Mouse (Mus musculus) MEL (cell line): ENCODE measurements around the gene Htra2. TPM values are rescaled to one million over a fixed set of nuclear protein-coding genes. Genes with fewer than 3 reads are reported as not detected.

ENCODE experiments used
- DNase-seq: peaks from one replicate; pipeline ENCODE4 v3.0.0; 2011; ENCODE audit warnings: low read depth, low spot score
- H3K27ac ChIP-seq: 2 replicates; pipeline ENCODE4 v1.5.1; 2012; ENCODE audit warnings: low read depth, mild to moderate bottlenecking, control low read depth, low read length, moderate library complexity; ENCODE audit not compliant: control insufficient read depth
- H3K27me3 ChIP-seq, 2 experiments: fragments of 150-350 bp in 1 of 2; sonication (generic) in 1 of 2; 2 replicates each; pipeline ENCODE4 v1.6.1; 2012; ENCODE audit warnings: low read length in 2 of 2, mild to moderate bottlenecking in 2 of 2, improper control_type of control experiment in 1 of 2, moderate library complexity in 1 of 2; ENCODE audit not compliant: insufficient read depth in 2 of 2, control insufficient read depth in 1 of 2
- H3K36me3 ChIP-seq, 2 experiments: 2 replicates each; pipeline ENCODE4 v1.6.1; 2012 to 2014; ENCODE audit warnings: low read length in 2 of 2, improper control_type of control experiment in 1 of 2, inconsistent platforms in 1 of 2, mild to moderate bottlenecking in 1 of 2; ENCODE audit not compliant: insufficient read depth in 2 of 2, control insufficient read depth in 1 of 2
- H3K4me1 ChIP-seq, 2 experiments: fragments of 150-350 bp in 1 of 2; sonication (generic) in 1 of 2; 2 replicates each; pipeline ENCODE4 v1.6.1; 2012; ENCODE audit warnings: low read length in 2 of 2, improper control_type of control experiment in 1 of 2, mild to moderate bottlenecking in 1 of 2; ENCODE audit not compliant: insufficient read depth in 2 of 2, control insufficient read depth in 1 of 2
- H3K4me3 ChIP-seq, 2 experiments: fragments of 150-350 bp in 1 of 2; sonication (generic) in 1 of 2; 2 replicates each; pipeline ENCODE4 v1.5.1; 2012; ENCODE audit warnings: low read depth in 2 of 2, low read length in 2 of 2, mild to moderate bottlenecking in 2 of 2, moderate library complexity in 2 of 2, control low read depth in 1 of 2, improper control_type of control experiment in 1 of 2; ENCODE audit not compliant: control insufficient read depth in 1 of 2, insufficient read depth in 1 of 2
- H3K79me2 ChIP-seq: 2 replicates; pipeline ENCODE4 v1.6.1; 2012; ENCODE audit warnings: mild to moderate bottlenecking, low read length, moderate library complexity; ENCODE audit not compliant: control insufficient read depth, poor library complexity, insufficient read depth
- H3K9ac ChIP-seq: 2 replicates; pipeline ENCODE4 v1.6.1; 2012; ENCODE audit warnings: low read depth, mild to moderate bottlenecking, control low read depth, low read length, moderate library complexity; ENCODE audit not compliant: control insufficient read depth, poor library complexity, severe bottlenecking
- H3K9me3 ChIP-seq: fragments of 150-350 bp; sonication (generic); replicated peaks from 2 replicates; pipeline ENCODE4 v1.6.1; 2012; ENCODE audit warnings: mild to moderate bottlenecking, low read length, improper control_type of control experiment, moderate library complexity; ENCODE audit not compliant: insufficient read depth
- BHLHE40 ChIP-seq: IDR thresholded peaks from 2 replicates; pipeline ENCODE4 v1.6.1; 2012; ENCODE audit warnings: low read depth, mild to moderate bottlenecking, inconsistent platforms, low read length, improper control_type of control experiment, borderline replicate concordance
- CHD1 ChIP-seq: IDR thresholded peaks from 2 replicates; pipeline ENCODE4 v1.6.1; 2012; ENCODE audit warnings: low read depth, mild to moderate bottlenecking, inconsistent platforms, low read length, improper control_type of control experiment
- CHD2 ChIP-seq: IDR thresholded peaks from 2 replicates; pipeline ENCODE4 v1.6.1; 2011; ENCODE audit warnings: low read length, improper control_type of control experiment
- CTCF ChIP-seq, 3 experiments: IDR thresholded peaks in 2 of 3; conservative IDR thresholded peaks in 1 of 3; 2 replicates each; pipeline ENCODE4 v1.5.1; 2011 to 2012; ENCODE audit warnings: low read length in 3 of 3, low read depth in 2 of 3, mild to moderate bottlenecking in 2 of 3, improper control_type of control experiment in 1 of 3, inconsistent platforms in 1 of 3, mixed read lengths in 1 of 3, moderate library complexity in 1 of 3; ENCODE audit not compliant: control insufficient read depth in 1 of 3, insufficient read depth in 1 of 3, poor library complexity in 1 of 3, severe bottlenecking in 1 of 3
- E2F4 ChIP-seq: IDR thresholded peaks from 2 replicates; pipeline ENCODE4 v1.6.1; 2011; ENCODE audit warnings: low read depth, low read length, improper control_type of control experiment, borderline replicate concordance
- ELF1 ChIP-seq: IDR thresholded peaks from 2 replicates; pipeline ENCODE4 v1.6.1; 2014; ENCODE audit warnings: low read depth, mild to moderate bottlenecking, inconsistent platforms, low read length, improper control_type of control experiment, moderate library complexity
- EP300 ChIP-seq, 2 experiments: IDR thresholded peaks; 2 replicates each; pipeline ENCODE4 v1.6.1; 2011; ENCODE audit warnings: improper control_type of control experiment in 2 of 2, low read length in 2 of 2, low read depth in 1 of 2, mild to moderate bottlenecking in 1 of 2
- ETS1 ChIP-seq: IDR thresholded peaks from 2 replicates; pipeline ENCODE4 v1.6.1; 2012; ENCODE audit warnings: low read depth, mild to moderate bottlenecking, inconsistent platforms, low read length, improper control_type of control experiment, moderate library complexity
- MAX ChIP-seq: IDR thresholded peaks from 2 replicates; pipeline ENCODE4 v1.6.1; 2011; ENCODE audit warnings: low read length, improper control_type of control experiment
- MEF2A ChIP-seq: IDR thresholded peaks from 2 replicates; pipeline ENCODE4 v1.6.1; 2014; ENCODE audit warnings: low read depth, mild to moderate bottlenecking, inconsistent platforms, low read length, improper control_type of control experiment; ENCODE audit not compliant: poor library complexity, insufficient replicate concordance, severe bottlenecking; ENCODE audit errors: extremely low read depth
- MXI1 ChIP-seq: IDR thresholded peaks from 2 replicates; pipeline ENCODE4 v1.6.1; 2011; ENCODE audit warnings: mild to moderate bottlenecking, low read depth, low read length, improper control_type of control experiment
- MYC ChIP-seq: IDR thresholded peaks from 2 replicates; pipeline ENCODE4 v1.6.1; 2011; ENCODE audit warnings: low read depth, mild to moderate bottlenecking, low read length, improper control_type of control experiment, moderate library complexity
- NRF1 ChIP-seq: IDR thresholded peaks from 2 replicates; pipeline ENCODE4 v1.6.1; 2014; ENCODE audit warnings: low read depth, mild to moderate bottlenecking, inconsistent platforms, low read length, improper control_type of control experiment, moderate library complexity; ENCODE audit not compliant: poor library complexity, insufficient read depth, severe bottlenecking
- POLR2AphosphoS5 ChIP-seq: IDR thresholded peaks from 2 replicates; pipeline ENCODE4 v1.6.1; 2012; ENCODE audit warnings: low read depth, borderline replicate concordance, mild to moderate bottlenecking, inconsistent platforms, low read length, moderate library complexity, mixed read lengths
- TBP ChIP-seq: IDR thresholded peaks from 2 replicates; pipeline ENCODE4 v1.8.0; 2011; ENCODE audit warnings: low read depth, low read length, improper control_type of control experiment
- UBTF ChIP-seq: IDR thresholded peaks from 2 replicates; pipeline ENCODE4 v1.6.1; 2012; ENCODE audit warnings: low read depth, mild to moderate bottlenecking, inconsistent platforms, low read length, improper control_type of control experiment, moderate library complexity, borderline replicate concordance; ENCODE audit not compliant: insufficient read depth
- ZKSCAN1 ChIP-seq: IDR thresholded peaks from 2 replicates; pipeline ENCODE4 v1.6.1; 2012; ENCODE audit warnings: low read depth, mild to moderate bottlenecking, inconsistent platforms, low read length, improper control_type of control experiment, moderate library complexity
- ZMIZ1 ChIP-seq: IDR thresholded peaks from 2 replicates; pipeline ENCODE4 v1.6.1; 2012; ENCODE audit warnings: low read depth, mild to moderate bottlenecking, inconsistent platforms, low read length, improper control_type of control experiment, moderate library complexity
- polyA plus RNA-seq, 2 experiments: library from polyadenylated mRNA; stranded (reverse) in 1 of 2; unstranded in 1 of 2; fragments of >175 nt in 1 of 2; fragments of >200 nt in 1 of 2; gene quantifications; 2 replicates each; pipeline versions ENCODE4 v1.2.1 to v1.2.4; 2012; ENCODE audit warnings: low replicate concordance in 2 of 2, low read depth in 1 of 2; ENCODE audit not compliant: insufficient read length in 2 of 2, insufficient read depth in 1 of 2, missing spikeins in 1 of 2
- total RNA-seq: library from RNA; depleted of rRNA; stranded (reverse); fragments of 300-350 nt; gene quantifications from 2 replicates; pipeline ENCODE4 v1.2.3, GENCODE M21; 2012

Gene Htra2
- total and polyA plus RNA-seq, 3 experiments = 107 to 133 TPM; not detected in 1

DNA sequence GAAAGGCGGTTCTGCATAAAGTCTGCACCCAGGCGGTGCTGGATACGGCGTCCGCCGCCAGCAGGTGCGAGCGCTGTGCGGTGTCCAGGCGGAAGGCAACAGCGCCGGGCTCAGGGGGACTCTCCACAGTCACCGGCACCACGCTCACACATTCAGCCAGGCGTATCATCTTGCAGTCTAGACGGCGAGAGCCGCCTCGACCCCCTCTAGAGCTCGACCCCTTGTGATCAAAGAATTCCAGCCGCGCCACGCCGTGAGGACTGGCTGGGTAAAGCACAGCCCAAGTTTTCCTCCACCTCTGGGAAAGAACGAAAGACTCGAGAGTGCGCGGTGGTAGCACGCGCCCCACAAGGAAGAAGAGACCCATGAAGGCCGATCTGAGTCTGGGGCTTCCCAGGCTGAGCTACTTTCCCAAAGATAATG is 22.3 kb downstream of the Htra2 start:
- peaks cover 0 to 4% of the 10 kb centered on the region in 2 experiments; a peak in 2 of 4 replicates for H3K36me3 ChIP-seq
- H3K9me3 ChIP-seq = no peaks in the 10 kb centered on the region
- DNase-seq = peak; percentile 62
- H3K4me1 ChIP-seq = peaks cover 0 to 5% of the 10 kb centered on the region in 2 experiments; a peak in 2 of 4 replicates
- H3K9ac ChIP-seq = peak overlapping the region; percentile 96
- peaks cover 9% of the 10 kb centered on the region for H3K79me2 ChIP-seq
- 0 out of 2 replicates have a peak, but pooled peaks have one; percentile 16 for TF ChIP-seq MAX
- no peak for TF ChIP-seq BHLHE40
- no peak for TF ChIP-seq ZMIZ1
- no peak for TF ChIP-seq ETS1
- TF ChIP-seq MXI1 = peak; percentile 74
- 0 out of 2 replicates have a peak, but pooled peaks have one; percentile 28 for TF ChIP-seq UBTF
- no peak for TF ChIP-seq MEF2A
- H3K4me3 ChIP-seq = peak overlapping the region; percentile 94 to 98
- no peaks in the 10 kb centered on the region; a peak in 1 of 4 replicates for H3K27me3 ChIP-seq
- peak overlapping the region; percentile 56 for H3K27ac ChIP-seq

GRCm38 (mm10) chr6:83031921-83032590 is 23.0 kb downstream of the Htra2 start:
- DNase-seq = no peak
- H3K9me3 ChIP-seq = no peaks in the 10 kb centered on the region
- no peaks in the 10 kb centered on the region; a peak in 1 of 4 replicates for H3K27me3 ChIP-seq
- peaks cover 0 to 4% of the 10 kb centered on the region in 2 experiments; a peak in 2 of 4 replicates for H3K36me3 ChIP-seq
- peaks cover 9% of the 10 kb centered on the region for H3K79me2 ChIP-seq
- H3K4me1 ChIP-seq = peaks cover 0 to 5% of the 10 kb centered on the region in 2 experiments; a peak in 2 of 4 replicates
- H3K27ac ChIP-seq = no peak overlapping the region
- H3K4me3 ChIP-seq = peak overlapping the region; percentile 94 to 98
- TF ChIP-seq CHD1 (no peak), MAX (no peak), ELF1 (no peak), CHD2 (no peak), POLR2AphosphoS5 (no peak), TBP (no peak), MXI1 (no peak), CTCF (IDR thresholded peaks at IDR 0.05 in 2 of 3, conservative IDR thresholded peaks at IDR 0.05 in 1 of 3; ENCODE audit: control insufficient read depth in 1 of 3, insufficient read depth in 1 of 3, low read depth in 2 of 3, low read length in 3 of 3, poor library complexity in 1 of 3, severe bottlenecking in 1 of 3) (no peak), ZKSCAN1 (no peak), E2F4 (no peak), EP300 (IDR thresholded peaks at IDR 0.05; ENCODE audit: low read depth in 1 of 2, low read length in 2 of 2) (no peak), NRF1 (no peak), MYC (no peak)
- peak overlapping the region; percentile 96 for H3K9ac ChIP-seq
